Mouse (Mus musculus) thymus, adult 2 months (tissue): ENCODE measurements at regions not wholly inside any gene's neighbourhood (a gene's known extent, or its start where the extent isn't known, plus 50 kb on each side); places are given as distances from the start of the nearest gene placed in this dataset.

ENCODE experiments used
- DNase-seq: peaks from one replicate; pipeline ENCODE4 v3.0.0; 2021
- H3K27ac ChIP-seq: fragments of 200-500 bp; 2 replicates; pipeline ENCODE4 v1.5.1; 2012; ENCODE audit warnings: low read length, control low read depth; ENCODE audit not compliant: control insufficient read depth, insufficient read depth
- H3K27me3 ChIP-seq: fragments of 200-500 bp; 2 replicates; pipeline ENCODE4 v1.6.1; 2012; ENCODE audit warnings: mild to moderate bottlenecking, low read length, moderate library complexity, mixed read lengths; ENCODE audit not compliant: control insufficient read depth, insufficient read depth
- H3K36me3 ChIP-seq: fragments of 200-500 bp; 2 replicates; pipeline ENCODE4 v1.6.1; 2012; ENCODE audit warnings: mild to moderate bottlenecking, low read length, moderate library complexity; ENCODE audit not compliant: control insufficient read depth, insufficient read depth
- H3K4me1 ChIP-seq: fragments of 200-500 bp; replicated peaks from 2 replicates; pipeline ENCODE4 v1.6.1; 2012; ENCODE audit warnings: low read length; ENCODE audit not compliant: control insufficient read depth, insufficient read depth
- H3K4me3 ChIP-seq: fragments of 200-500 bp; 2 replicates; pipeline ENCODE4 v1.5.1; 2012; ENCODE audit warnings: mild to moderate bottlenecking, low read length, control low read depth, moderate library complexity; ENCODE audit not compliant: control insufficient read depth, insufficient read depth
- CTCF ChIP-seq: fragments of 200-500 bp; IDR thresholded peaks from 2 replicates; pipeline ENCODE4 v1.5.1; 2012; ENCODE audit warnings: mild to moderate bottlenecking, control low read depth, low read length, moderate library complexity, borderline replicate concordance; ENCODE audit not compliant: control insufficient read depth, poor library complexity, insufficient read depth; ENCODE audit errors: extremely low read depth
- POLR2A ChIP-seq: fragments of 200-500 bp; IDR thresholded peaks from 2 replicates; pipeline ENCODE4 v1.6.1; 2012; ENCODE audit warnings: mild to moderate bottlenecking, low read length, control low read depth, moderate library complexity; ENCODE audit not compliant: control insufficient read depth, poor library complexity, insufficient read depth; ENCODE audit errors: extremely low read depth
- whole genome bisulfite sequencing: fragments of 180-500 bp; shearing (Covaris S2); methylation state at CpG from one replicate; pipeline ENCODE4 v1.1.7; 2018; 5-methylcytosine and 5-hydroxymethylcytosine counted together

DNA sequence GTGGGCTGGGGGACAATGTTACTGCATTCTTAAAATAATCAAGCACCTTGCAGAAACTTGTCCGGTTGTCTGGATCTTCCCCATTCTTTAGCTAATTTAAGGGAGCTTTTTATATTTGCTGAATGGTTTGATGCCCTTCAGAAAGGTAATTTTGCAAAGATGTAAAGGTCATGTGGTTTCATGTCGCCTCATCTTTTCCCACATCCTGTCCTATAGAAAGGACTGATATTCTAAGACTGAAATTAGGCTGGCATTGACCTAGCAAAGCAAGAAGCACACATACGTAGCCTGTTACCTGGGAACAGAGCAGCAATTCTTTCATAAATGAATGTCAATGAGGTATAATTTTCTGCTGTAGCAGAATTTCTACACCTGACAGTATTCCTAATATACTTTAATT is 315.4 kb downstream of the Cog6 start:
- no peaks in the 10 kb centered on the region for H3K4me1 ChIP-seq
- 37% methylated on average over 3 of the region's 3 CpGs for WGBS
- TF ChIP-seq POLR2A, result no peak
- no peak for TF ChIP-seq CTCF
- no peak for DNase-seq
- H3K27ac ChIP-seq, result no peak overlapping the region
- H3K36me3 ChIP-seq, result no peaks in the 10 kb centered on the region
- H3K27me3 ChIP-seq, result no peaks in the 10 kb centered on the region
- no peak overlapping the region for H3K4me3 ChIP-seq

DNA sequence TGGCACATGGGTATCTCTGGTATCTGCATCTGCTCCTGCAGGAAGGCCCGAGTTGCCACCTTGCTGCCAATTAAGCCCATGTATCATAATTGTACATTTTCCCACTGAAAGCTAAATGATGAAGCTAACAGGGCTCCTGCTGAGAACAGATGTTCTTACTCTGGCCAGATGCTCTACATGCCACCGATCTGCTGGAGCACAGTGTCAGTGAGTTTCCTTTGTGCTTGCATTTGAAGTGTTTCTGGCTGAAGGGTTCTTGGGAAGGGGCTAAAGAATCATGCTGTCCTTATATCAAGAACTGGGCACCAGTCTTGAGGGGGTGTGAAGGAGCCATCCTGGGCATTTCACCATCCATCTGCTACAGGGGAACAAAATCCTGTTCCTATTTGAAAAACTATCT is 323.2 kb downstream of the Cog6 start:
- no peaks in the 10 kb centered on the region for H3K27me3 ChIP-seq
- TF ChIP-seq POLR2A (no peak), CTCF (no peak)
- no peak for DNase-seq
- WGBS, result 90% methylated on average over 2 of the region's 2 CpGs
- no peak overlapping the region for H3K27ac ChIP-seq
- H3K4me3 ChIP-seq, result no peak overlapping the region
- no peaks in the 10 kb centered on the region for H3K4me1 ChIP-seq
- no peaks in the 10 kb centered on the region for H3K36me3 ChIP-seq

DNA sequence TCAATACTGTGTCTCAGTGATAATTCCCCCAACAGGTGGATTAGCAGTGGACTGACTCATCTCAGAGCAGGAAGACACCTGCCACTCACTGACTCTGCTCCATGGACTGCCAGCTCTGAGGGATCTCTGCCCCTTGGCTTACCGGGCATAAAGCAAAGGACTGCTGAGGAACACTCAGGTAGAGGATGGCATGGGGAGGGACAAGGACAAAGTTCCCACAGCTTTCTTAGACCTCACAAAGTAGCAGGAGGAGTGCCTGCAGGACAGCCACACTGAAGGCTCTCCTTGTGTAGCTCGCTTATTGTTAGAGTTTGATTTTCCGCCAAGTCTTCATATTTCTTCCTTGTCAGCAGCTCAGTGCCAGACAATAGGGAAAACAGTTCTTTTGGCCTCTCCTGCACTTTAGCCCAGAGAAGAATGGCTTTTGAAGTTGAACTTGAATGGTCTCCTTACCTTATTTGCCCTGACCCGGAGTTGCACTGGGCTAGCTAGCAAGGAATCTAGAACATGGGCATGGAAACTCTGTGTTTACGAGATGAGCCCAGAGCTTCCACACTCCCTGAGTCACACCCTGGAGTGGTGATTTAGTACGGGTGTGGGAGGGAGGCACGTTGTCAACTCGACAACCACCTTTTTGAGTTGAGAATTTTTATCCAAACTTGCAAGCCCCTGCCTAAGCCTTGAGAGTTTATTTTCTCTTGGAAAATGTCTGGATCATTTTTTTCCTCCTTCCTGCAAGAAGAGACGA is 331.4 kb downstream of the Cog6 start:
- H3K4me3 ChIP-seq, result no peak overlapping the region

DNA sequence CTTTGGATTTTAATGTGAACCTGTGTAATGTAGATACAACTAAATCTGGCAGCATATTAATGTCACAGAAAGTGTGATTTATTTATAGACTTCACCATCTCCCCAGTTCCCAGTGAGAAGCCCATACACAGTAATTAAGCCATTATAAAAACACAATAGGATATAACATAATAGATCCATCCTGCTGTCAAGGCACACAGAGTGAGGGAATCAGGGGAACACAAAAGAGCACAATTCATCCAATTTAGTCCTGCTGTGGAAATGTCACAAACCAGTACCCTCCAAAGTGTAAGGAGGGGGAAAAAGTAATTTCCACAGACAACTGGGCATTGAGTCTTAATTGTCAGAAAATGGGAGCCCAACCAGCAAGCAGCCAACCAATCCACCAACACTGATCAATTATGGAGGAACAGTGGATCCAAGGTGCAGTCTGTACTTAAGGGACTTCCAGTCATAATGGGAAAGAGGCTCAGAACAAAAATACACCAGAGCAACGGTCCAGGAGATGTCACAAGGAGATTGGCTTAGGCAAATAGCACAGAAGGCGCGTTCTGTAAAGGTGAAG is 336.1 kb downstream of the Cog6 start:
- 94% methylated on average over 3 of the region's 3 CpGs for WGBS
- DNase-seq, result no peak
- Histone ChIP-seq H3K4me1 (no peaks in the 10 kb centered on the region; the same call in 1 of the 2 replicates), H3K27ac (no peak overlapping the region), H3K36me3 (no peaks in the 10 kb centered on the region), H3K4me3 (no peak overlapping the region), H3K27me3 (no peaks in the 10 kb centered on the region)
- TF ChIP-seq CTCF, result no peak
- TF ChIP-seq POLR2A, result no peak

More for the DNA sequence above, 331.4 kb downstream of the Cog6 start:
- H3K27ac ChIP-seq, result no peak overlapping the region
- H3K27me3 ChIP-seq, result no peaks in the 10 kb centered on the region
- H3K36me3 ChIP-seq, result no peaks in the 10 kb centered on the region
- no peaks in the 10 kb centered on the region for H3K4me1 ChIP-seq
- 80% methylated on average over 9 of the region's 9 CpGs for WGBS
- no peak for DNase-seq
- no peak for TF ChIP-seq CTCF
- TF ChIP-seq POLR2A, result no peak

DNA sequence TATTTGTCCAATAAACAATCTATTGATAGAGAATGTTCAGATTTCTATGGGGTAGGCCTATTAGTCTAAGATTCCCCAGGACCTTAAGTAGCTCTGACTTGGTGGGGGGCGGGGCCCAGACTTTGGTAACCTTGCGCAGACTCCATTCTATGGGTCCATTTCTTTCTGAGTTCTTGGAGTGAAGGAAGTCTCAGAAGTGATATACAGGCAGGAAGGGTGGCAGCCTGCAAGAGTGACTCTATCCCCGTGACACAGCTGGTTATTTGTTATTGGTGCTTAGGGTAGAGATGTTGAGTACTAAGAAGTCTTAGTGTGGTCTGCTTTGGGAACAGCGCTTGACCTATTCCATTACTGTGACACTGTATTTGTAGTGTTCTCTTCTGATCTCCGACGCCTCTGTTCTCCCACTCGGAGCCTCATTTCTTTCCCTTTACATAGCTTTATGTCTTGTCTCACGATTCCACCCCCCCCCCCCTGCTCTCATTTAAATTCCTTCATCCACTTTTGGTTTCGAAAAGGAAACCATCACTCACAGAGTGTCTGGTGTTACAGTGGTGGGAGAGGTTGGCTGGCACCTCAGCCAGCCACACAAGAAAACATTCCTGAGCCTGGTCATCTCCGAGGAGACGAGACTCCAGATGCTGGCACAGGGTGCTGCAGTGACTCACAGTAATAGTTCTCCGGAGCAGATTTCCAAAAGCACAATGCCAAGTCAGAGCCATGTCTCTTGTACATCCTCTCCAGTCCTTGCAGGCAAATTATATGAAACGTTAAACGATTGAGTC is 340.0 kb downstream of the Cog6 start:
- WGBS, result 68% methylated on average over 14 of the region's 14 CpGs
- no peak for DNase-seq
- no peak overlapping the region for H3K4me3 ChIP-seq
- TF ChIP-seq POLR2A (no peak), CTCF (no peak)
- H3K27me3 ChIP-seq, result no peaks in the 10 kb centered on the region
- H3K36me3 ChIP-seq, result no peaks in the 10 kb centered on the region
- no peaks in the 10 kb centered on the region; the same call in 1 of the 2 replicates for H3K4me1 ChIP-seq
- no peak overlapping the region for H3K27ac ChIP-seq

DNA sequence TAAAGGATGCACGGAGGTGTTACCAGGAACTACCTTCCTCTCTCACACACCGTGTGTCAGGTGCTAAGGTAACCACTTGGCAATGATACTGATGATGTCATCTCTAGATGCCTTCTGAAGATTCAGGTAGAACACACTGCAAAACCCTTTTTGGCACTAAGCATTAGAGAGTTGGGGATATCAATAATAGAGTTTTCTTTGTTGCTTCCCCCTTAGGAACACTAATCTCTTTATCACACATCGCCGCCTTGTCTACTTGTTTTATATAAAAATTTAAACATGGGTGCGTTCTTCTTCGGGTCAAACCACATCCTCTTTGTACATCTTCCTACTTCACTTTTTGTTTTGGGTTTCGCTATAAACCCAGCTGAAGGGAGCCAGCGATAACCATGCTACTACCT is 346.4 kb downstream of the Cog6 start:
- WGBS, result 59% methylated on average over 8 of the region's 8 CpGs
- no peak for TF ChIP-seq CTCF
- no peak for TF ChIP-seq POLR2A
- Histone ChIP-seq H3K4me3 (no peak overlapping the region), H3K27me3 (no peaks in the 10 kb centered on the region), H3K36me3 (no peaks in the 10 kb centered on the region), H3K27ac (no peak overlapping the region), H3K4me1 (no peaks in the 10 kb centered on the region)
- DNase-seq, result no peak
